Mouse (Mus musculus) limb, embryonic 14.5 days (tissue): ENCODE measurements around the gene Padi2. TPM values are rescaled to one million over a fixed set of nuclear protein-coding genes. Genes with fewer than 3 reads are reported as not detected.

Source experiments
- ATAC-seq: fragments of 200-750 bp; cut with Nextera tagmentation; 2 replicates; pipeline ENCODE4 v1.8.0; 2017; ENCODE audit warnings: low read depth, moderate number of reproducible peaks, moderate TSS enrichment; ENCODE audit not compliant: low FRiP score
- DNase-seq: peaks from one replicate; pipeline ENCODE4 v3.0.0-alpha.2; 2015; ENCODE audit warnings: low spot score
- H3K27ac ChIP-seq: fragments of 300-500 bp; sonication (generic); replicated peaks from 2 replicates; pipeline ENCODE4 v1.5.1; 2014; ENCODE audit warnings: low read depth, mild to moderate bottlenecking, low read length, moderate library complexity, mixed read lengths
- H3K27me3 ChIP-seq: fragments of 300-500 bp; sonication (generic); 2 replicates; pipeline ENCODE4 v1.6.1; 2014; ENCODE audit warnings: low read length, mixed read lengths; ENCODE audit not compliant: control insufficient read depth, insufficient read depth
- H3K36me3 ChIP-seq: fragments of 300-500 bp; sonication (generic); 2 replicates; pipeline ENCODE4 v1.6.1; 2014; ENCODE audit warnings: mild to moderate bottlenecking, low read length, moderate library complexity, mixed read lengths; ENCODE audit not compliant: control insufficient read depth, insufficient read depth
- H3K4me1 ChIP-seq: fragments of 300-500 bp; sonication (generic); 2 replicates; pipeline ENCODE4 v1.6.1; 2014; ENCODE audit warnings: antibody characterized with exemption, low read length, mixed read lengths; ENCODE audit not compliant: control insufficient read depth, insufficient read depth
- H3K4me2 ChIP-seq: fragments of 300-500 bp; sonication (generic); replicated peaks from 2 replicates; pipeline ENCODE4 v1.6.1; 2014; ENCODE audit warnings: low read depth, mild to moderate bottlenecking, low read length, moderate library complexity; ENCODE audit not compliant: severe bottlenecking
- H3K4me3 ChIP-seq: fragments of 300-500 bp; sonication (generic); replicated peaks from 2 replicates; pipeline ENCODE4 v1.5.1; 2014; ENCODE audit warnings: low read length
- H3K9ac ChIP-seq: fragments of 300-500 bp; sonication (generic); 2 replicates; pipeline ENCODE4 v1.6.1; 2014; ENCODE audit warnings: mild to moderate bottlenecking, low read depth, low read length, moderate library complexity; ENCODE audit not compliant: severe bottlenecking
- H3K9me3 ChIP-seq: fragments of 300-500 bp; sonication (generic); 2 replicates; pipeline ENCODE4 v1.6.1; 2016; ENCODE audit warnings: low read length; ENCODE audit not compliant: control insufficient read depth
- POLR2A ChIP-seq: fragments of 200-500 bp; IDR thresholded peaks from 2 replicates; pipeline ENCODE4 v1.8.0; 2012; ENCODE audit warnings: inconsistent platforms, mild to moderate bottlenecking, moderate library complexity, borderline replicate concordance; ENCODE audit not compliant: insufficient read depth, insufficient read length; ENCODE audit errors: extremely low read depth
- WGBS: fragments of 180-500 bp; shearing (Covaris S2); extraction: QIAGEN DNeasy Blood & Tissue Kit; methylation state at CpG from one replicate; pipeline ENCODE4 v1.1.7; 2014; 5-methylcytosine and 5-hydroxymethylcytosine counted together
- polyA plus RNA-seq, 2 experiments: library from polyadenylated mRNA; depleted of rRNA in 1 of 2; stranded (reverse) in 1 of 2; unstranded in 1 of 2; fragments of >200 nt; fragmentation: Nextera tagmentation in 1 of 2; extraction: Ambion mirVana in 1 of 2; gene quantifications; 2 replicates each; pipeline versions ENCODE4 v1.2.1 to v1.2.3; 2012 to 2014

Gene Padi2
- polyA plus RNA-seq, 2 experiments: 1.3 to 1.9 TPM

GRCm38 (mm10) chr4:140971691-140972090 lies 65.5 kb downstream of the Padi2 start:
- Histone ChIP-seq H3K27ac (no peak overlapping the region), H3K27me3 (no peaks in the 10 kb centered on the region), H3K4me3 (no peak overlapping the region), H3K9ac (no peak overlapping the region), H3K4me1 (no peaks in the 10 kb centered on the region), H3K36me3 (peaks cover 93% of the 10 kb centered on the region), H3K9me3 (no peaks in the 10 kb centered on the region), H3K4me2 (no peak overlapping the region)
- 89% methylated on average over 13 of the region's 13 CpGs for WGBS
- ATAC-seq (no peak), DNase-seq (no peak)
- TF ChIP-seq POLR2A: no peak

- WGBS: 98% methylated on average over 6 of the region's 6 CpGs
- Histone ChIP-seq H3K27me3 (no peaks in the 10 kb centered on the region), H3K36me3 (peaks cover 91% of the 10 kb centered on the region), H3K4me2 (no peak overlapping the region), H3K4me3 (no peak overlapping the region), H3K4me1 (no peaks in the 10 kb centered on the region), H3K9me3 (no peaks in the 10 kb centered on the region), H3K27ac (no peak overlapping the region), H3K9ac (no peak overlapping the region)
- ATAC-seq (no peak), DNase-seq (no peak)
- TF ChIP-seq POLR2A: no peak
Measured at GRCm38 (mm10) chr4:140974408-140974807, 68.3 kb downstream of the Padi2 start.

- WGBS: 94% methylated on average over 7 of the region's 7 CpGs
- Histone ChIP-seq H3K9me3 (no peaks in the 10 kb centered on the region), H3K36me3 (peaks cover 90% of the 10 kb centered on the region), H3K27me3 (no peaks in the 10 kb centered on the region), H3K27ac (no peak overlapping the region), H3K9ac (no peak overlapping the region), H3K4me1 (no peaks in the 10 kb centered on the region), H3K4me2 (no peak overlapping the region), H3K4me3 (no peak overlapping the region)
- ATAC-seq: no peak
- no peak for TF ChIP-seq POLR2A
- DNase-seq: no peak
Measured at GRCm38 (mm10) chr4:140975356-140975755, 69.2 kb downstream of the Padi2 start.

DNA sequence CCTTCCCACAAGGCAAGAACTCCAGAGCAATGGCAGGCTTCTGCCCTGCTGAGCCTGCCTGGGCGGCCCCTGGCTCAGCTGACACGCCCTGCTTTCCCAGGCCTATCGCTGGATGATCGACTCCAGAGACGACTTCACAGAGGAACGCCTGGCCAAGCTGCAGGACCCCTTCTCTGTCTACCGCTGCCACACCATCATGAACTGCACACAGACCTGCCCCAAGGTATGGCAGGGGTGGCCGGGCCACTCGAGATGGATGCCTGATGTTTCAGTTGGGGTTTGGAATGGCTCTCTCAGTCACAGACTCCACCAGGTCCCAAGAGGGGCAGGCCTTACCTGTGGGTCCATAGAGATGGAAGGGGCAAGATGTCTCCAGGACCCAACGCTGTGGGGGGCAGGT lies 71.1 kb downstream of the Padi2 start:
- DNase-seq: no peak
- no peak overlapping the region for H3K9ac ChIP-seq
- TF ChIP-seq POLR2A: no peak
- no peaks in the 10 kb centered on the region for H3K4me1 ChIP-seq
- H3K4me3 ChIP-seq: no peak overlapping the region
- peaks cover 71% of the 10 kb centered on the region for H3K36me3 ChIP-seq
- no peak overlapping the region for H3K27ac ChIP-seq
- WGBS: 70% methylated on average over 10 of the region's 10 CpGs
- H3K4me2 ChIP-seq: no peak overlapping the region
- H3K9me3 ChIP-seq: peaks cover 5% of the 10 kb centered on the region; the same call in 1 of the 2 replicates
- H3K27me3 ChIP-seq: no peaks in the 10 kb centered on the region
- ATAC-seq: no peak

- peaks cover 63% of the 10 kb centered on the region for H3K36me3 ChIP-seq
- H3K4me3 ChIP-seq: no peak overlapping the region
- DNase-seq (no peak), ATAC-seq (no peak)
- H3K4me1 ChIP-seq: peaks cover 1% of the 10 kb centered on the region; the same call in 1 of the 2 replicates
- no peak for TF ChIP-seq POLR2A
- H3K4me2 ChIP-seq: no peak overlapping the region
- no peak overlapping the region for H3K9ac ChIP-seq
- H3K27me3 ChIP-seq: no peaks in the 10 kb centered on the region
- peaks cover 5% of the 10 kb centered on the region; the same call in 1 of the 2 replicates for H3K9me3 ChIP-seq
- H3K27ac ChIP-seq: no peak overlapping the region
- WGBS: 89% methylated on average over 14 of the region's 14 CpGs
Measured at GRCm38 (mm10) chr4:140977886-140978692, 71.9 kb downstream of the Padi2 start.
